Mouse (Mus musculus) urinary bladder, adult 2 months (tissue): Measurements from ENCODE around the gene Eno3. TPM values are rescaled to one million over a fixed set of nuclear protein-coding genes. Genes with fewer than 3 reads are reported as not detected.

ENCODE experiments used
- DNase-seq: peaks from one replicate; pipeline ENCODE4 v3.0.0; 2022; ENCODE audit warnings: low spot score
- polyA plus RNA-seq: library from polyadenylated mRNA; depleted of rRNA; stranded (reverse); fragments of >200 nt; gene quantifications from 2 replicates; pipeline ENCODE4 v1.2.3, GENCODE M21; 2012

Gene Eno3
- polyA plus RNA-seq, 1 experiment, result 126 TPM

DNA sequence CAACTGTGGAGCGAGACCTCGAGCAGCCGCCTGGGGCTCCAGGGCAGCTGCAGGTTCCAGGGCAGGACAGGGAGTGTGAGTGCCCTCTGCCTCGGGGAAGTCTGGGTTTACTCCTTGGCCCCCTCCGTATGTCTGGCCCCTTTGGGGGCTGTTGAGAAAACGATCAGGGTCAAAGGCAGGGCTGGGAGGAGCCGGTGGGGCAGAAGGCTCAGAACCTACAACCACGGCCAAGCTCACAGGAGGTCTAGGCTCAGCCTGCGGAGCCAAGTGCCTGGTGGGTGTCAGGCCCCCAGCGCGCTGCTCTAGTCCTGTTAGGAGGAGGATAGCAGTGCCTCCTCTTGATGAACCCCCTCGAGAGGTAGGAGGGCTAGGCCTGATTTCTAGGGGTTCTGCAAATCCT is 24.2 kb downstream of the Eno3 start:
- DNase-seq, result no peak

GRCm38 (mm10) chr11:70681897-70682581 is 25.0 kb downstream of the Eno3 start:
- no peak for DNase-seq

- no peak for DNase-seq
These were observed 26.6 kb downstream of the Eno3 start for GRCm38 (mm10) chr11:70683640-70684039.

GRCm38 (mm10) chr11:70686901-70687566 is 30.0 kb downstream of the Eno3 start:
- DNase-seq, result no peak

DNA sequence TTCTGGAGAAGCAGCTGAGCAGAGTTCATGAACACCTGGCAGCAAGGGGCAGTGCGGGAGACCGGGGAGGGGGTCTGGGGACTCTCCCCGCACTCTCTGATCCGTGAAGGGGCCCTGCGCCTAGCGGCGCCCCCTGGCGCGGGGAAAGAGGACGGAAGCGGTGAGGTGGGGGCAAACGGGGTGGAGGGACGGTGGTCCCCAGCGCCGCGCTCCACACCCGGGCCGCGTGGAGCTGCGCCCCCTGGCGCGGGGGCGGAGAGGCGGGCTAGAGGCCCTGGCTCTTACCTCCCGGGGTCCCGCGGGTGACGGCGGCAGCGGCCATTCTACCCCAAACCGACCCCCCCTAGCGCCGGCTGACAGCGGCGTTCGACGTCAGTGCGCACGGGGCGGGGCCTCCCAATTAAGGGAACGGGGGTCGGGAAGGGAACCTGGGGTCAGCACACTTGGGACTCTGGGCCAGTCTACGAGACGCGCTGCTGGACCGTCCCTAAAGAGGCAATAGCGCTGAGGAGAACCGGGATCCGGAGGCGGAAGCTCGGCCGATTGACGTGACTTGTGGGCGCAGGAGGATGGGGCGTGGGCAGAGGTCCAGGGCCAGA is 30.7 kb downstream of the Eno3 start, which contains the start of gene Camta2:
TSS of gene Camta2 (minus strand) at position 505 of the 599 bp plus-strand sequence.
- DNase-seq, result peak; percentile 85

DNA sequence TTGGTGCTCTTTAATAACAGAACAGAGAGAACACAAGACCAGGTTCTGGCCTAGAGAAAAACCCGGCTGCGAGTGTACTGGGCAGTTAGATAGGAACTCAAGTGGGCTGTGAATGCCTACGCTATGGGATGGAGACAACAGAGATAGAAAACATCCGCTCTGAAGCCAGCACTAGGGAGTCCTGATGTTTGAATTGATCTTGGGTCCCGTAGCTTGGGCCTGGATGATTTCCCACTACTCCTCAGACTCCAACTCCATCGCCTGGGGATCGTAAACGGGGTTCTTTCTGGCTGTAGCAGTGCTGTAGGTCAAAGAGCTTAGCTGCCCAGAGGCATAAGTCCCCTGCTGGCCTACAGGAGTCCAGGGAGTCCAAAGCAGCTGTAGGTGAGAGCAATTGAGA is 31.4 kb downstream of the Eno3 start:
- DNase-seq, result no peak

DNA sequence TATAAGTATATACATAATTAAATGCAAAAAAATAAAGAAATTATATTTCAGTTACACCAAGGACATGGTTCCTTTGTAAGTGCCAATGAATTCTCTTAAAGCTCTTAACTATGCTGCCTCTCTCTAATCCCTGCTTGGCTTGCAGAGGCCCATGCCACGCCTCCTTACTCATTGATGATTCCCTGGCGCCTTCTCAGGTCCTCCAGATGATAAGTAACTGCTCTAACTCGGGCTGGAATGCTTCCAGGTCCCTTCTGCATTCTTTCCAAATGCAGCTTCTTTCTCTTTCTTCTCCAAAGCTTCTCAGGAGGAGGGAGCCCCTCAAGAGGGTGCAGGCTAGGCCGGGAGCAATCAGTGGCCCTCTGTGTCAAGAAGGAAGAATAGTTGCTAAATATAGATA is 32.6 kb downstream of the Eno3 start:
- DNase-seq, result no peak

- DNase-seq, result no peak
These were observed 36.5 kb downstream of the Eno3 start for GRCm38 (mm10) chr11:70693504-70693903.

DNA sequence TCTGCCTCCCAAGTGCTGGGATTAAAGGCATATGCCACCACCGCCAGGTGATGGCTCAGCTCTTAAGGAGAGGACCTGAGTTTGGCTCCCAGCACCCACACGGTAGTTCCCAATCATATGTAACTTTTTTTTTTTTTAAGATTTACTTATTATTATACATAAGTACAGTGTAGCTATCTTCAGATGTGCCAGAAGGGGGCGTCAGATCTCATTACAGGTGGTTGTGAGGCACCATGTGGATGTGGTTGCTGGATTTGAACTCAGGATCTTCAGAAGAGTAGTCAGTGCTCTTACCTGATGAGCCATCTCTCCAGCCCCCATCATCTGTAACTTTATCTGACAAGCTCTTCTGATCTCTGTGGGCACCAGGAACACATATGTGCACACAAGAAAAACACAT is 40.4 kb downstream of the Eno3 start:
- no peak for DNase-seq

- DNase-seq, result no peak
These were observed 42.0 kb downstream of the Eno3 start for GRCm38 (mm10) chr11:70699051-70699450.

- DNase-seq, result peak; percentile 96
These were observed 42.9 kb downstream of the Eno3 start, which contains the start of the genes Inca1 and Kif1c for GRCm38 (mm10) chr11:70699722-70700556. Gene Inca1 (minus strand): TSS chr11:70700155. Gene Kif1c (plus strand): TSS chr11:70700548.

DNA sequence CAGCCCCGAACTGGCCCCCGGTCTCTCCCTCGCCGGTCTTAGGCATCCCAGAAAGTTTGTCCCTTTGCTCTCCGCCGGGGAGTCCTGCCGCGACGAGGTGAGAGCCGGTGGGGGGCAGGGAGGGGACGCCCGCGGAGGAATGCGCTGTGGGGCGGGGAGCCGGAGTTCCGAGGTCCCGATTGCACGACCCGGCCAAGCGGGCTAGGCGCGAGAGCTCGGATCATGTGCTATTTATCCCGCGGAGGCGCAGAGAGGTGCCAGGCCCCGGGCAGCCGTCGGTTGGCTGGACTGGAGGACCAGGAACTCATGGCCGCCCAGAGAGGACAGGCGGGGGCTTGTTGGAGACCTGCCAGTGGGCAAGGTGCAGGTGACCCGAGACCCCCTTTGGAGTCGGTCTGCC is 43.6 kb downstream of the Eno3 start:
- peak; percentile 78 for DNase-seq

GRCm38 (mm10) chr11:70701221-70701955 is 44.4 kb downstream of the Eno3 start:
- no peak for DNase-seq

DNA sequence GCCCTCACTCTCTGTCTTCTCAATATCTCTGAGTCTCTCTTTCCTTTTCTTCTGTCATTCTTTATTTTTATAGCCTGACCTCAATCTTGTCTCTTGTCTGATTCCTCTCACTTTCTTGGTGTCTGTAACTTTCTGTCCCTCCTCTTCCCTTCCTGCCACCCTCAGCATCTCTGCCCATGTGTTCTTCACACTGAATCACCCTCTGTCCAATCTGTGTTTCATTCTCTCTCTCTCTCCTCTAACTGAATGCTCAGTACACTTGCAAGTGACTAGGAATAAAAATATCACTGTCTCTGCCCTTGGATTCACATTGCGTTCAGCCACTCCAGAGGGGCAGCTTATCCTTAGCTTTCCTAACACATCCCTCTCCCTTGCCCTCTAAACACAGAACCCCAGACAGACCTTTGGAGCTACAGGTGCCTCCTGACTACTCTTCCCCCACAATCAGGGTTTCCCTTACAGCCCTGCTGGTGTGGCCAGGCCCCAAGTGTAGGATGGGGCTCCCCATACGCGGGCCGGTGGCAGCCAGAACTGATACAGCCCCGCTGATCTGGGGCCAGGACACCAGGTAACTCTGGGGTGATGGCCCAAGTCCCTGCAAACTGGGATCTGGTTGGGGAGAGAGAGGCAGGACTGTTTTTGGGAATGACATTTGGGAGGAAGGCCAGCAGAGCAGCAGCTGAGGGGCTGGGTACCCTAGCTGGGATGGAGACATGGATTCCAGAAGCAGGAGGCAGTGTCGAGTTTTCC is 45.2 kb downstream of the Eno3 start:
- DNase-seq, result no peak

DNA sequence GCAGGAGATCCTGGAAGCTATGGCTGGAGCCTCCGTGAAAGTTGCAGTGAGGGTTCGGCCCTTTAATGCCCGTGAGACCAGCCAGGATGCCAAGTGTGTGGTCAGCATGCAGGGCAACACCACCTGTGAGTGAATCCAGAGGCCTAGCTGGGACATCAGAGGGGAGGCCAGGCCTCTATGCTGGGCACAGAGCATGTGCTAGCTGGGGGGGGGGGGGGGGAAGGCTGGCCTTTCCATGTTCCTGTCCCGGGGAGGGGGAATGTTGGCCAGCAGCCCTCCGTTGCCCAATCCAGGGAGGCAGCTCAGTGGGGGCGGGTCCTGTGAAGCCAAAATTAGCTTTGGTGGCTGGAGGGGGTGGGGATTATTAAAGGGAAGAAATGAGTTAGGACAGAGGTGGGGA is 45.8 kb downstream of the Eno3 start:
- no peak for DNase-seq

DNA sequence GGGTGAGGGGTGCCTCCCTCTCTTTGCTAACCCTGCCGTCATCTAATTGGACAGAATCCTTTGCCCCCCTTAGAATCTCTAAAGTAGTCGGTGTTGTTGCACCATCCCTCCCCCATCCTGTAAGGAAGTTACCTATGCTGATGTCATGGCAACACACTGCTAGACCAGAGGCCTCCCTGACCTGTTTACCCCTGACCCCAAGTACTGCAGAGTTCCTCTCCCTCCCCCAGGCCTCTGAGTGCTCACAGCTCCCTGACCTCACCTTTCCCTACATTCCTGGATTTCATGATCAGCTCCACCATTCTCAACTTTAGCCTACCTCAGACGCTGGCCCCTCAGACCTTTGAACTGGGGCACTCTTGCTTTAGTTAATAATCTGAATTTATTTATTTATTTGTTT is 49.1 kb downstream of the Eno3 start:
- no peak for DNase-seq

GRCm38 (mm10) chr11:70711026-70711425 is 54.0 kb downstream of the Eno3 start:
- no peak for DNase-seq
